Mouse (Mus musculus): ENCODE results near the gene Gpc3. TPM values are rescaled to one million over a fixed set of nuclear protein-coding genes. Genes with fewer than 3 reads are reported as not detected.
A peak's percentile ranks its signal among the peaks of the same experiment; 100 is the strongest.

The Gpc3 gene
- polyA plus RNA-seq, 1 experiment from 2014 or later, result 245 TPM

GRCm38 (mm10) chrX:52537282-52537681 lies 76.5 kb downstream of the Gpc3 start:
- Histone ChIP-seq H3K9me3 (replicated peaks) (no peaks in the 10 kb centered on the region), H3K27me3 (ENCODE audit: low read depth, poor library complexity, severe bottlenecking) (peaks cover 21% of the 10 kb centered on the region)

GRCm38 (mm10) chrX:52533766-52534165 lies 80.0 kb downstream of the Gpc3 start:
- no peak for DNase-seq (ENCODE audit: low spot score)
- H3K4me1 ChIP-seq, result no peaks in the 10 kb centered on the region
- no peak overlapping the region for H3K27ac ChIP-seq (replicated peaks)
- no peaks in the 10 kb centered on the region for H3K36me3 ChIP-seq
- WGBS, result 72% methylated on average over 1 of the region's 1 CpGs
- H3K9me3 ChIP-seq (replicated peaks), result no peaks in the 10 kb centered on the region
- no peak overlapping the region for H3K4me3 ChIP-seq
- peaks cover 10% of the 10 kb centered on the region; the same call in 1 of the 2 replicates for H3K27me3 ChIP-seq (ENCODE audit: low read depth, poor library complexity, severe bottlenecking)

More at GRCm38 (mm10) chrX:52537282-52537681, 76.5 kb downstream of the Gpc3 start:
- no peaks in the 10 kb centered on the region for H3K36me3 ChIP-seq
- WGBS, result 71% methylated on average over 5 of the region's 5 CpGs
- no peaks in the 10 kb centered on the region for H3K4me1 ChIP-seq
- no peak overlapping the region for H3K4me3 ChIP-seq
- no peak overlapping the region for H3K27ac ChIP-seq (replicated peaks)
- DNase-seq (ENCODE audit: low spot score), result no peak

GRCm38 (mm10) chrX:52533098-52533497 lies 80.7 kb downstream of the Gpc3 start:
- no peaks in the 10 kb centered on the region for H3K4me1 ChIP-seq
- no peak for DNase-seq (ENCODE audit: low spot score)
- no peak overlapping the region for H3K27ac ChIP-seq (replicated peaks)
- H3K36me3 ChIP-seq, result no peaks in the 10 kb centered on the region
- 81% methylated on average over 4 of the region's 4 CpGs for WGBS
- no peak overlapping the region for H3K4me3 ChIP-seq
- H3K9me3 ChIP-seq (replicated peaks), result no peaks in the 10 kb centered on the region
- H3K27me3 ChIP-seq (ENCODE audit: low read depth, poor library complexity, severe bottlenecking), result peaks cover 6% of the 10 kb centered on the region; the same call in 1 of the 2 replicates

GRCm38 (mm10) chrX:52532124-52532523 lies 81.6 kb downstream of the Gpc3 start:
- Histone ChIP-seq H3K36me3 (no peaks in the 10 kb centered on the region), H3K27ac (replicated peaks) (no peak overlapping the region), H3K4me1 (no peaks in the 10 kb centered on the region), H3K9me3 (replicated peaks) (no peaks in the 10 kb centered on the region), H3K4me3 (no peak overlapping the region), H3K27me3 (ENCODE audit: low read depth, poor library complexity, severe bottlenecking) (peaks cover 2% of the 10 kb centered on the region; the same call in 1 of the 2 replicates)
- 93% methylated on average over 2 of the region's 2 CpGs for WGBS
- no peak for DNase-seq (ENCODE audit: low spot score)

- no peak for DNase-seq (ENCODE audit: low spot score)
- Histone ChIP-seq H3K4me3 (no peak overlapping the region), H3K4me1 (peaks cover 3% of the 10 kb centered on the region; the same call in 1 of the 2 replicates), H3K36me3 (no peaks in the 10 kb centered on the region), H3K27me3 (ENCODE audit: low read depth, poor library complexity, severe bottlenecking) (0 out of 2 replicates have a peak, but pooled peaks cover 3% of the 10 kb centered on the region), H3K9me3 (replicated peaks) (no peaks in the 10 kb centered on the region), H3K27ac (replicated peaks) (no peak overlapping the region)
- WGBS, result 76% methylated on average over 5 of the region's 5 CpGs
Observed at GRCm38 (mm10) chrX:52526086-52526485, 87.7 kb downstream of the Gpc3 start.

GRCm38 (mm10) chrX:52525132-52525531 lies 88.6 kb downstream of the Gpc3 start:
- no peaks in the 10 kb centered on the region for H3K36me3 ChIP-seq
- WGBS, result 79% methylated on average over 3 of the region's 3 CpGs
- peaks cover 3% of the 10 kb centered on the region; the same call in 1 of the 2 replicates for H3K4me1 ChIP-seq
- no peaks in the 10 kb centered on the region for H3K9me3 ChIP-seq (replicated peaks)
- 0 out of 2 replicates have a peak, but pooled peaks cover 3% of the 10 kb centered on the region for H3K27me3 ChIP-seq (ENCODE audit: low read depth, poor library complexity, severe bottlenecking)
- H3K27ac ChIP-seq (replicated peaks), result no peak overlapping the region
- no peak overlapping the region for H3K4me3 ChIP-seq
- DNase-seq (ENCODE audit: low spot score), result no peak

- WGBS, result 63% methylated on average over 3 of the region's 3 CpGs
- H3K27me3 ChIP-seq (ENCODE audit: low read depth, poor library complexity, severe bottlenecking), result no peaks in the 10 kb centered on the region
- no peak overlapping the region for H3K27ac ChIP-seq (replicated peaks)
- no peaks in the 10 kb centered on the region for H3K36me3 ChIP-seq
- H3K9me3 ChIP-seq (replicated peaks), result no peaks in the 10 kb centered on the region
- no peak for DNase-seq (ENCODE audit: low spot score)
- no peak overlapping the region for H3K4me3 ChIP-seq
- no peaks in the 10 kb centered on the region for H3K4me1 ChIP-seq
Observed at GRCm38 (mm10) chrX:52514553-52514952, 99.2 kb downstream of the Gpc3 start.

- Histone ChIP-seq H3K4me1 (no peaks in the 10 kb centered on the region), H3K9me3 (replicated peaks) (no peaks in the 10 kb centered on the region), H3K27ac (replicated peaks) (no peak overlapping the region), H3K4me3 (no peak overlapping the region), H3K27me3 (ENCODE audit: low read depth, poor library complexity, severe bottlenecking) (peaks cover 10% of the 10 kb centered on the region; the same call in 1 of the 2 replicates), H3K36me3 (no peaks in the 10 kb centered on the region)
- no peak for DNase-seq (ENCODE audit: low spot score)
- 76% methylated on average over 4 of the region's 4 CpGs for WGBS
Observed at GRCm38 (mm10) chrX:52511151-52511550, 102.6 kb downstream of the Gpc3 start.

- Histone ChIP-seq H3K27me3 (ENCODE audit: low read depth, poor library complexity, severe bottlenecking) (peaks cover 15% of the 10 kb centered on the region), H3K4me3 (no peak overlapping the region), H3K9me3 (replicated peaks) (no peaks in the 10 kb centered on the region), H3K27ac (replicated peaks) (no peak overlapping the region), H3K4me1 (no peaks in the 10 kb centered on the region), H3K36me3 (no peaks in the 10 kb centered on the region)
- WGBS, result 80% methylated on average over 3 of the region's 3 CpGs
- no peak for DNase-seq (ENCODE audit: low spot score)
Observed at GRCm38 (mm10) chrX:52503857-52504256, 109.9 kb downstream of the Gpc3 start.

GRCm38 (mm10) chrX:52489461-52489860 lies 124.3 kb downstream of the Gpc3 start:
- H3K4me3 ChIP-seq, result no peak overlapping the region
- H3K27me3 ChIP-seq (ENCODE audit: low read depth, poor library complexity, severe bottlenecking), result no peaks in the 10 kb centered on the region
- H3K36me3 ChIP-seq, result no peaks in the 10 kb centered on the region
- WGBS, result 82% methylated on average over 4 of the region's 4 CpGs
- H3K27ac ChIP-seq (replicated peaks), result no peak overlapping the region
- no peaks in the 10 kb centered on the region for H3K9me3 ChIP-seq (replicated peaks)
- DNase-seq (ENCODE audit: low spot score), result no peak
- no peaks in the 10 kb centered on the region for H3K4me1 ChIP-seq

- 0 out of 2 replicates have a peak, but pooled peaks cover 6% of the 10 kb centered on the region for H3K27me3 ChIP-seq (ENCODE audit: low read depth, poor library complexity, severe bottlenecking)
- no peak overlapping the region for H3K27ac ChIP-seq (replicated peaks)
- H3K9me3 ChIP-seq (replicated peaks), result no peaks in the 10 kb centered on the region
- no peaks in the 10 kb centered on the region for H3K36me3 ChIP-seq
- no peak for DNase-seq (ENCODE audit: low spot score)
- no peak overlapping the region for H3K4me3 ChIP-seq
- H3K4me1 ChIP-seq, result peaks cover 17% of the 10 kb centered on the region; the same call in 1 of the 2 replicates
- 57% methylated on average over 5 of the region's 5 CpGs for WGBS
Observed at GRCm38 (mm10) chrX:52455074-52455588, 158.6 kb downstream of the Gpc3 start.

- Histone ChIP-seq H3K27ac (replicated peaks) (no peak overlapping the region), H3K36me3 (no peaks in the 10 kb centered on the region), H3K4me1 (peaks cover 22% of the 10 kb centered on the region), H3K9me3 (replicated peaks) (no peaks in the 10 kb centered on the region), H3K4me3 (peak overlapping the region; percentile 18; the same call in 1 of the 2 replicates), H3K27me3 (ENCODE audit: low read depth, poor library complexity, severe bottlenecking) (peaks cover 6% of the 10 kb centered on the region; the same call in 1 of the 2 replicates)
- DNase-seq (ENCODE audit: low spot score), result peak; percentile 75
- 23% methylated on average over 6 of the region's 6 CpGs for WGBS
Observed at GRCm38 (mm10) chrX:52453445-52454182, 160.1 kb downstream of the Gpc3 start.

GRCm38 (mm10) chrX:52449177-52449576 lies 164.6 kb downstream of the Gpc3 start:
- no peak overlapping the region for H3K4me3 ChIP-seq
- H3K4me1 ChIP-seq, result peaks cover 25% of the 10 kb centered on the region
- no peak for DNase-seq (ENCODE audit: low spot score)
- WGBS, result 60% methylated on average over 2 of the region's 2 CpGs
- no peak overlapping the region for H3K27ac ChIP-seq (replicated peaks)
- peaks cover 22% of the 10 kb centered on the region for H3K27me3 ChIP-seq (ENCODE audit: low read depth, poor library complexity, severe bottlenecking)
- H3K36me3 ChIP-seq, result no peaks in the 10 kb centered on the region
- H3K9me3 ChIP-seq (replicated peaks), result no peaks in the 10 kb centered on the region

Data from midbrain, embryonic 10.5 days (tissue).